Mouse (Mus musculus): ENCODE data around the gene 1700020A23Rik. TPM values are rescaled to one million over a fixed set of nuclear protein-coding genes. Genes with fewer than 3 reads are reported as not detected.

The 1700020A23Rik gene
- 0.22 TPM in 1 of 2 replicates, not detected in the other for polyA plus RNA-seq (2015; fragmentation: Nextera tagmentation; extraction: Ambion mirVana)

DNA sequence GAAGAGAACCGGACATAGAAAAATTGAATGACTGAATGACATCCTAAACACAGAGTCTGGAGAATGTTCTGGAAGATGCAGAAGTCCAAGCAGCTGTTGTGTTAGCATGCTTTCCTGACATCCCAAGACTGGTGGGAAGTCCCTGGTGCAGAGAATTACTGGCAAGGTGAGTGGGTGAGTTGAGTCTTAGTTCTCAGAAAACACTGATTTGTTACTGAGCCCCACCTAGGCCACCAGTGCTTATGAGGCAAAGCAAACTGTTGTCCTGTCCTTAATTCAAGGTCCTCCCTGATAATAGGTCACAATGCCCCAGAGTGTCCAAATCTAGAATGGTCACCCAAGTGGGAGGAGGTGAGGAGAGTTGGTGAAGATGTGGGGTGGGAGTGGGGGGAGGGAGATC is at the start of gene 1700020A23Rik, which contains the start of gene Gm28372:
TSS of gene 1700020A23Rik (plus strand) at position 321 of the 400 bp plus-strand sequence.
TSS of gene Gm28372 (plus strand) at position 301 of the 400 bp plus-strand sequence.

DNA sequence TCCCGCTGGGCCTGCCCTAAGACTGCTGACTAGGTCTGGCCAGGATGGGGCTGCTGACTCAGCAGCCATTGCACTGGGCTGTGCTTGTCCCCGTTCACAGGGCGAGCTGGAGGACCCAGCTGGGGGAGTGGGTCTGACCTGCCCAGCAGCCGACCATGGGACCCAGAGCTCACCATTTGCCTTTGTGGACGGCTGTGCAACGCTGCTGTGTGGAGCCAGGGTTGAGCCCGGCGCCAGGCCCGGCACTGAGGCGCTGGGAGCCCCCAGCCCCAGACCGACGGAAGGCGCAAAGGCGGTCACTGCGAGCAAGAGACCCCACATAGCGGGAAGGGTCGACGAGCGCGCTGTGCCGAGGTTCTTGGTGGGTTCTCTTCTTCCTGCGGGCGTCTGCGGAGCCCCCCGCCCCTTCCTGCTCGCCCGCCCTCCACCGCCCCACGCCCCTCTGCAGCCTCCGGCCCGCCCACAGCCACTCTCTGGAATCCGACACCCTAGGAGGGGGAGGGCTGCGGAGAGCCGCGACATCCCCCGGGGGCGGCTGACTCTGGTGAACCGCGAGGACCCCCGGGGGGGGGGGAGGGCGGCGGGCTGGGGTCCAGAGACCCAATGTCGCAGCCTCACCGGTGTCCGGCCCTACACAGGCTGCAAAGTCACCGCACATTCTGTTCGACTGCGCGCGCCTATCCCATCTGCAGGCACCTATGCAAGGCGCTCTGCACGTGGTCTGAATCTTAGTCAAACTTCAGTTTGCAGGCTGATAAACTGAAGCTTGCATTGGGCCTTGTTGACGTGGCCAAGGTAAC is 7.7 kb upstream of the 1700020A23Rik start, which contains the start of gene Cpxm1:
TSS of gene Cpxm1 (minus strand) at position 389 of the 800 bp plus-strand sequence.

DNA sequence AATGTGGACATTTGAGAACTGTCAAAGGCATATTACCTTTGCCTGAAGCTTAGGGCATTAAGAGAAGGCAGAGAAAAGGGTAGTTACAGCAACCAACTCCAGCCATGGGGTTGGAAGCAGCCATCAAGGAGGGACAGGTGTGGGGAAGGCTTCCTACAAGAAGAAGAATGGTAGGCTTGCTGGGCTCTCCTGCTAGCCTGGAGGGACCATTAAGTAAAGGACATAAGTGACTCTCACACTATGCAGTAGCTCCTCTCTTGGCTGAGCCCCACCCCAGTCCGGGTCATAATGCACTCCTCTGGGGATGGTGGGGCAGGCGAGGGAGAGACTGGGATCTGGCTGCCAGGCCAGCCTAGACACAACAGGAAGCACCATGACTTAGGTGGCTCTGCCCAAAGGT is 1.1 kb downstream of the 1700020A23Rik start, which contains the start of gene Tmem239:
TSS of gene Tmem239 (plus strand) at position 301 of the 400 bp plus-strand sequence.

DNA sequence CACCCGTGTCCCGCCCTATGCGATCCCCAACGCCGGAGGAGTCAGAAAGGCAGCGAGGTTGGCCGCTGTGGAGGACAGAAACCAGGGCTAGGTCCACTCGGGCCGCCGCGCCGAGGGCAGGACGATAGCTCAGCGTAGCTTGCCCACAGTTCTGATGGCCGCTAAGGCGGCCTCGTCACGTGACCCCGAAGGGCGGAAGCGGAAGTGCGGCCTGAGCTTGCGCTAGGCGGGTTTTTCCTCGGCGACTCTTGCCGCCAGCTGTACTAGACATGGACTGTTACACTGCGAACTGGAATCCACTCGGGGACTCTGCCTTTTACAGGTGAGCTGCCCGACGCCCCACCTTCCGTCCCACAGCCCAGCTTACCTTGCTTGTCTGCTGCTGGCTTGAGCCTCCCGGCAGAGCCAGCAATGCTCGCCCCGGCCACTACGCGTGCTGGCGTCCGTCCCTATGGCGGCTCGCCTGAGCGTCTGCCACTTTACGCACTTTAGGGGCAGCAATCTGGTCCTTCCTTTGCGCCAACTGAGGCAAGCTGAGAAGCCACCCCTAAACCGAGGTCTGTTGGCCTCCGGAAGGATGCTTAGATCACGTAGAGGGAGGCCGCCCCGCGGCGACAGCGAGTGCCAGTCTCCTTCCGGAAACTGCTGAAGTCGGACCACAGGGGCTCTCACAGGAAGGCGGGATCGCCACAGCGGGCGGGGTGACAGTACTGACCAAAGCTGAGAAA is 19.2 kb downstream of the 1700020A23Rik start, which contains the start of the genes Vps16 and Pced1a:
TSS of gene Vps16 (plus strand) at position 214 of the 728 bp plus-strand sequence.
TSS of gene Pced1a (minus strand) at position 576 of the 728 bp plus-strand sequence.

DNA sequence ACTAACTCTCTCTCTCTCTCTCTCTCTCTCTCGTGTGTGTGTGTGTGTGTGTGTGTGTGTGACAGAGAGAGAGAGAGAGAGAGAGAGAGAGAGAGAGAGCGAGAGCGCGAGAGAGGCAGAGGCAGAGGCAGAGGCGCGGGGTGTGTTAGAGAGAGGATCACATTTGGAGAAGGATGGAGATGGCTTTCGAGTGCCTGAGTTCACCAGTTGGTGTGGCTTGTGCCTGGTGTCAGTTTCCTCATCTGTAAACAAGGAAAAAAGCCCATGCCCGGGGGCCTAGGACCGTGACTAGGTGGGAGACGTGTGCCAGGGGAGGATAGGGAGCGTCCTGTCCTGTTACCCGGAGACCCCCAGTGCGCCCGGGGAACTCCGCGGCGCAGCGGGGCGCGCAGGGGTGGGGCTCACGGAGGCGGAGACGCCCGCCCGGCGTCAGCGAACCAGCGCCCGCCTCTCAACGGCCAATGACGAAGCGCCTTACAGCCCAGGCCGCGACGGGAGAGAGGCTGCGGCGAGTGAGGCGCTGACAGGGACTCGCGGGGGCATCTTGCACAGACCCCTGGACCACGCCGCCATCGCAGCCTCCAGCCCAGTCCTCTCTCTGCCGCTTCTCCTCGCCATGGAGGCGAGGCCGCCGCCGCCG is 44.9 kb downstream of the 1700020A23Rik start, which contains the start of gene Ptpra:
TSS of gene Ptpra (plus strand) at position 485 of the 640 bp plus-strand sequence.

Other genes with a start within 250 kb of the 1700020A23Rik start
- 276 and 308 TPM in 2 replicates for gene Snrpb, start 225.9 kb upstream of the 1700020A23Rik start, polyA plus RNA-seq (2015; fragmentation: Nextera tagmentation; extraction: Ambion mirVana)
- gene Tmc2, start 210.1 kb upstream of the 1700020A23Rik start, polyA plus RNA-seq (2015; fragmentation: Nextera tagmentation; extraction: Ambion mirVana): not detected in 2 replicates
- gene Nop56, start 130.8 kb upstream of the 1700020A23Rik start, polyA plus RNA-seq (2015; fragmentation: Nextera tagmentation; extraction: Ambion mirVana): 69.9 and 71.8 TPM in 2 replicates
- 281 and 304 TPM in 2 replicates for gene Idh3b, start 120.7 kb upstream of the 1700020A23Rik start, polyA plus RNA-seq (2015; fragmentation: Nextera tagmentation; extraction: Ambion mirVana)
- 0.37 and 0.66 TPM in 2 replicates for gene Ebf4, start 110.1 kb upstream of the 1700020A23Rik start, polyA plus RNA-seq (2015; fragmentation: Nextera tagmentation; extraction: Ambion mirVana)
- gene Cpxm1, start 7.7 kb upstream of the 1700020A23Rik start, polyA plus RNA-seq (2015; fragmentation: Nextera tagmentation; extraction: Ambion mirVana): 22.3 and 25.7 TPM in 2 replicates
- 0.06 TPM in 1 of 2 replicates, not detected in the other for gene Gm28372, start within 50 bp of the 1700020A23Rik start, polyA plus RNA-seq (2015; fragmentation: Nextera tagmentation; extraction: Ambion mirVana)
- gene Tmem239, start 1.2 kb downstream of the 1700020A23Rik start, polyA plus RNA-seq (2015; fragmentation: Nextera tagmentation; extraction: Ambion mirVana): 0.14 TPM in 1 of 2 replicates, not detected in the other
- gene Vps16, start 19.1 kb downstream of the 1700020A23Rik start, polyA plus RNA-seq (2015; fragmentation: Nextera tagmentation; extraction: Ambion mirVana): 24.9 and 25.7 TPM in 2 replicates
- 6.0 and 7.4 TPM in 2 replicates for gene Pced1a, start 19.4 kb downstream of the 1700020A23Rik start, polyA plus RNA-seq (2015; fragmentation: Nextera tagmentation; extraction: Ambion mirVana)
- gene Ptpra, start 45.0 kb downstream of the 1700020A23Rik start, polyA plus RNA-seq (2015; fragmentation: Nextera tagmentation; extraction: Ambion mirVana): 35.2 and 35.9 TPM in 2 replicates
- gene Mrps26, start 158.5 kb downstream of the 1700020A23Rik start, polyA plus RNA-seq (2015; fragmentation: Nextera tagmentation; extraction: Ambion mirVana): 68.5 and 76.0 TPM in 2 replicates
- gene Oxt, start 170.9 kb downstream of the 1700020A23Rik start, polyA plus RNA-seq (2015; fragmentation: Nextera tagmentation; extraction: Ambion mirVana): not detected in 2 replicates
- gene Avp, start 177.3 kb downstream of the 1700020A23Rik start, polyA plus RNA-seq (2015; fragmentation: Nextera tagmentation; extraction: Ambion mirVana): not detected in 2 replicates
- gene Fastkd5, start 224.8 kb downstream of the 1700020A23Rik start, polyA plus RNA-seq (2015; fragmentation: Nextera tagmentation; extraction: Ambion mirVana): 6.9 and 7.2 TPM in 2 replicates
- 5.2 TPM in 2 replicates for gene Ubox5, start 224.8 kb downstream of the 1700020A23Rik start, polyA plus RNA-seq (2015; fragmentation: Nextera tagmentation; extraction: Ambion mirVana)
- 1.3 and 1.4 TPM in 2 replicates for gene Lzts3, start 237.5 kb downstream of the 1700020A23Rik start, polyA plus RNA-seq (2015; fragmentation: Nextera tagmentation; extraction: Ambion mirVana)

All from skeletal muscle tissue, postnatal 0 days (tissue).